Mouse (Mus musculus): ENCODE data around the gene Rtn2. TPM values are rescaled to one million over a fixed set of nuclear protein-coding genes. Genes with fewer than 3 reads are reported as not detected.

Gene Rtn2
- polyA plus RNA-seq, 1 experiment: 9.1 TPM

- peak overlapping the region; percentile 86 for H3K27ac ChIP-seq (ENCODE audit: insufficient read depth, low read length)
- no peaks in the 10 kb centered on the region for H3K36me3 ChIP-seq (ENCODE audit: control insufficient read depth, insufficient read depth, low read length)
- DNase-seq (ENCODE audit: low read depth in 1 of 2, low spot score in 2 of 2): peak in 1 of 2 experiments; percentile 60
- H3K27me3 ChIP-seq (ENCODE audit: control insufficient read depth, insufficient read depth, low read length): peaks cover 10% of the 10 kb centered on the region
- H3K4me3 ChIP-seq (ENCODE audit: extremely low read depth, insufficient read depth, insufficient read length): peak overlapping the region; percentile 67
- TF ChIP-seq POLR2A (IDR thresholded peaks at IDR 0.05; ENCODE audit: low read depth, low read length): no peak
- no peak for TF ChIP-seq CTCF (IDR thresholded peaks at IDR 0.05; ENCODE audit: extremely low read depth, insufficient read depth, insufficient read length, insufficient replicate concordance)
- WGBS: 4% methylated on average over 18 of the region's 18 CpGs
- H3K4me1 ChIP-seq (ENCODE audit: control insufficient read depth, insufficient read depth, insufficient read length): peaks cover 17% of the 10 kb centered on the region; the same call in 1 of the 2 replicates
Observed at GRCm38 (mm10) chr7:19307739-19308453, 25.5 kb downstream of the Rtn2 start.

- Histone ChIP-seq H3K27me3 (ENCODE audit: control insufficient read depth, insufficient read depth, low read length) (peaks cover 10% of the 10 kb centered on the region), H3K4me1 (ENCODE audit: control insufficient read depth, insufficient read depth, insufficient read length) (peaks cover 14% of the 10 kb centered on the region; the same call in 1 of the 2 replicates), H3K27ac (ENCODE audit: insufficient read depth, low read length) (peak overlapping the region; percentile 86), H3K4me3 (ENCODE audit: extremely low read depth, insufficient read depth, insufficient read length) (peak overlapping the region; percentile 67), H3K36me3 (ENCODE audit: control insufficient read depth, insufficient read depth, low read length) (no peaks in the 10 kb centered on the region)
- DNase-seq (ENCODE audit: low read depth in 1 of 2, low spot score in 2 of 2): peak; percentile 84 to 95
- TF ChIP-seq CTCF (IDR thresholded peaks at IDR 0.05; ENCODE audit: extremely low read depth, insufficient read depth, insufficient read length, insufficient replicate concordance): no peak; the same call in 1 of the 2 replicates
- TF ChIP-seq POLR2A (IDR thresholded peaks at IDR 0.05; ENCODE audit: low read depth, low read length): peak; percentile 46
- WGBS: under 1% methylated on average over 58 of the region's 58 CpGs
Observed at GRCm38 (mm10) chr7:19308454-19309277, 26.2 kb downstream of the Rtn2 start.

- DNase-seq (ENCODE audit: low read depth in 1 of 2, low spot score in 2 of 2): no peak
- peak overlapping the region; percentile 57 for H3K4me3 ChIP-seq (ENCODE audit: extremely low read depth, insufficient read depth, insufficient read length)
- H3K36me3 ChIP-seq (ENCODE audit: control insufficient read depth, insufficient read depth, low read length): no peaks in the 10 kb centered on the region
- H3K27me3 ChIP-seq (ENCODE audit: control insufficient read depth, insufficient read depth, low read length): peaks cover 6% of the 10 kb centered on the region
- TF ChIP-seq CTCF (IDR thresholded peaks at IDR 0.05; ENCODE audit: extremely low read depth, insufficient read depth, insufficient read length, insufficient replicate concordance) (no peak), POLR2A (IDR thresholded peaks at IDR 0.05; ENCODE audit: low read depth, low read length) (no peak)
- H3K27ac ChIP-seq (ENCODE audit: insufficient read depth, low read length): no peak overlapping the region
- under 1% methylated on average over 48 of the region's 48 CpGs for WGBS
- peaks cover 13% of the 10 kb centered on the region; the same call in 1 of the 2 replicates for H3K4me1 ChIP-seq (ENCODE audit: control insufficient read depth, insufficient read depth, insufficient read length)
Observed at GRCm38 (mm10) chr7:19309278-19309883, 27.0 kb downstream of the Rtn2 start.

- Histone ChIP-seq H3K4me3 (ENCODE audit: extremely low read depth, insufficient read depth, insufficient read length) (peak within 1 kb of the TSS; percentile 98), H3K27me3 (ENCODE audit: control insufficient read depth, insufficient read depth, low read length) (0 out of 2 replicates have a peak, but pooled peaks cover 1% of the 10 kb centered on the region), H3K36me3 (ENCODE audit: control insufficient read depth, insufficient read depth, low read length) (no peaks in the 10 kb centered on the region), H3K4me1 (ENCODE audit: control insufficient read depth, insufficient read depth, insufficient read length) (peaks cover 7% of the 10 kb centered on the region; the same call in 1 of the 2 replicates), H3K27ac (ENCODE audit: insufficient read depth, low read length) (peak within 1 kb of the TSS; percentile 83)
- 1% methylated on average over 48 of the region's 49 CpGs for WGBS
- DNase-seq (ENCODE audit: low read depth in 1 of 2, low spot score in 2 of 2): peak; percentile 93 to 95
- no peak for TF ChIP-seq POLR2A (IDR thresholded peaks at IDR 0.05; ENCODE audit: low read depth, low read length)
- TF ChIP-seq CTCF (IDR thresholded peaks at IDR 0.05; ENCODE audit: extremely low read depth, insufficient read depth, insufficient read length, insufficient replicate concordance): no peak
Observed at GRCm38 (mm10) chr7:19309884-19310641, 27.6 kb downstream of the Rtn2 start, which contains the start of gene Fosb. TSS of gene Fosb (minus strand) at chr7:19310051.

GRCm38 (mm10) chr7:19311991-19312390 is 29.6 kb downstream of the Rtn2 start:
- Histone ChIP-seq H3K27me3 (ENCODE audit: control insufficient read depth, insufficient read depth, low read length) (0 out of 2 replicates have a peak, but pooled peaks cover 1% of the 10 kb centered on the region), H3K4me3 (ENCODE audit: extremely low read depth, insufficient read depth, insufficient read length) (no peak overlapping the region), H3K4me1 (ENCODE audit: control insufficient read depth, insufficient read depth, insufficient read length) (peaks cover 7% of the 10 kb centered on the region; the same call in 1 of the 2 replicates), H3K27ac (ENCODE audit: insufficient read depth, low read length) (no peak overlapping the region), H3K36me3 (ENCODE audit: control insufficient read depth, insufficient read depth, low read length) (no peaks in the 10 kb centered on the region)
- TF ChIP-seq POLR2A (IDR thresholded peaks at IDR 0.05; ENCODE audit: low read depth, low read length) (no peak), CTCF (IDR thresholded peaks at IDR 0.05; ENCODE audit: extremely low read depth, insufficient read depth, insufficient read length, insufficient replicate concordance) (no peak)
- no peak for DNase-seq (ENCODE audit: low read depth in 1 of 2, low spot score in 2 of 2)
- WGBS: 66% methylated on average over 4 of the region's 4 CpGs

GRCm38 (mm10) chr7:19314033-19314432 is 31.6 kb downstream of the Rtn2 start:
- DNase-seq (ENCODE audit: low read depth in 1 of 2, low spot score in 2 of 2): no peak
- H3K4me1 ChIP-seq (ENCODE audit: control insufficient read depth, insufficient read depth, insufficient read length): peaks cover 9% of the 10 kb centered on the region; the same call in 1 of the 2 replicates
- 0 out of 2 replicates have a peak, but pooled peaks cover 1% of the 10 kb centered on the region for H3K27me3 ChIP-seq (ENCODE audit: control insufficient read depth, insufficient read depth, low read length)
- no peak overlapping the region for H3K4me3 ChIP-seq (ENCODE audit: extremely low read depth, insufficient read depth, insufficient read length)
- H3K27ac ChIP-seq (ENCODE audit: insufficient read depth, low read length): no peak overlapping the region
- WGBS: 91% methylated on average over 5 of the region's 5 CpGs
- no peaks in the 10 kb centered on the region for H3K36me3 ChIP-seq (ENCODE audit: control insufficient read depth, insufficient read depth, low read length)
- TF ChIP-seq POLR2A (IDR thresholded peaks at IDR 0.05; ENCODE audit: low read depth, low read length) (no peak), CTCF (IDR thresholded peaks at IDR 0.05; ENCODE audit: extremely low read depth, insufficient read depth, insufficient read length, insufficient replicate concordance) (no peak)
